Mouse (Mus musculus): Measurements from ENCODE around the gene Fscn3. TPM values are rescaled to one million over a fixed set of nuclear protein-coding genes. Genes with fewer than 3 reads are reported as not detected.
A peak's percentile ranks its signal among the peaks of the same experiment; 100 is the strongest.

The Fscn3 gene
- total and polyA plus RNA-seq, 2 experiments from 2014 or later: not detected

GRCm38 (mm10) chr6:28419673-28420072 is 7.9 kb upstream of the Fscn3 start:
- H3K4me3 ChIP-seq (ENCODE audit: low read length): no peak overlapping the region

GRCm38 (mm10) chr6:28420361-28420760 is 7.2 kb upstream of the Fscn3 start:
- DNase-seq (ENCODE audit: low spot score) (no peak), ATAC-seq (no peak)
- H3K4me3 ChIP-seq (ENCODE audit: low read length): peak overlapping the region; percentile 66
- no peak overlapping the region for H3K9ac ChIP-seq (replicated peaks; ENCODE audit: low read length)
- WGBS: 84% methylated on average over 17 of the region's 17 CpGs
- peaks cover 18% of the 10 kb centered on the region for H3K36me3 ChIP-seq (ENCODE audit: insufficient read depth, low read length)
- no peak overlapping the region for H3K27ac ChIP-seq
- H3K4me2 ChIP-seq (ENCODE audit: low read depth, low read length): peak overlapping the region; percentile 96
- no peak for TF ChIP-seq CTCF (IDR thresholded peaks at IDR 0.05; ENCODE audit: low read depth)
- H3K27me3 ChIP-seq (ENCODE audit: insufficient read depth, low read length): no peaks in the 10 kb centered on the region
- H3K4me1 ChIP-seq (ENCODE audit: insufficient read depth, low read length): peaks cover 30% of the 10 kb centered on the region
- H3K9me3 ChIP-seq (ENCODE audit: low read length): no peaks in the 10 kb centered on the region

More at GRCm38 (mm10) chr6:28419673-28420072, 7.9 kb upstream of the Fscn3 start:
- Histone ChIP-seq H3K4me2 (ENCODE audit: low read depth, low read length) (peak overlapping the region; percentile 96), H3K4me1 (ENCODE audit: insufficient read depth, low read length) (peaks cover 27% of the 10 kb centered on the region), H3K9ac (replicated peaks; ENCODE audit: low read length) (no peak overlapping the region), H3K27ac (no peak overlapping the region), H3K27me3 (ENCODE audit: insufficient read depth, low read length) (no peaks in the 10 kb centered on the region), H3K9me3 (ENCODE audit: low read length) (no peaks in the 10 kb centered on the region), H3K36me3 (ENCODE audit: insufficient read depth, low read length) (peaks cover 21% of the 10 kb centered on the region)
- no peak for DNase-seq (ENCODE audit: low spot score)
- ATAC-seq: no peak
- 61% methylated on average over 2 of the region's 2 CpGs for WGBS
- no peak for TF ChIP-seq CTCF (IDR thresholded peaks at IDR 0.05; ENCODE audit: low read depth)

DNA sequence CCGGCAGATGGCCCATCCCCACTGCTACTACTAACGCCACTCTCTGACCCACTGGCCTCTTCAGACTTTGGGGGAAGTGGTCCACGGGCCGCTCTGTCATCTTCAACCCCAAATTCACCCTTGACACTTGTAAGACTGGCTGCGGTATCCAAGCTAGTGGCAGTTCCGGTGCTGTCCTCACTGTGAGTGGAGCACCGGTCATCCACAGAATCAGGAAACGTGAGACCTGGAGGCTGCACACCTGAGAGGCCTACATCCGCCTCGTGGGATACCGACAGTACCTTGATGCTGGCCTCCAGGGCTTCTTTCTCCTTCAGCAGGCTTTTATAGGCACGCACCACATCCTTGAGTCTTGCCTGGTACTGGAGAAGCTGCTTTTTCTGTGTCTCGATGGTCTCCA is 6.7 kb upstream of the Fscn3 start:
- Histone ChIP-seq H3K9me3 (ENCODE audit: low read length) (no peaks in the 10 kb centered on the region), H3K27ac (no peak overlapping the region; the same call in 1 of the 2 replicates), H3K36me3 (ENCODE audit: insufficient read depth, low read length) (peaks cover 15% of the 10 kb centered on the region), H3K4me3 (ENCODE audit: low read length) (peak overlapping the region; percentile 66), H3K4me2 (ENCODE audit: low read depth, low read length) (peak overlapping the region; percentile 96), H3K27me3 (ENCODE audit: insufficient read depth, low read length) (no peaks in the 10 kb centered on the region), H3K9ac (replicated peaks; ENCODE audit: low read length) (peak overlapping the region; percentile 76), H3K4me1 (ENCODE audit: insufficient read depth, low read length) (peaks cover 30% of the 10 kb centered on the region)
- WGBS: 25% methylated on average over 13 of the region's 13 CpGs
- ATAC-seq (no peak), DNase-seq (ENCODE audit: low spot score) (no peak)
- TF ChIP-seq CTCF (IDR thresholded peaks at IDR 0.05; ENCODE audit: low read depth): no peak

DNA sequence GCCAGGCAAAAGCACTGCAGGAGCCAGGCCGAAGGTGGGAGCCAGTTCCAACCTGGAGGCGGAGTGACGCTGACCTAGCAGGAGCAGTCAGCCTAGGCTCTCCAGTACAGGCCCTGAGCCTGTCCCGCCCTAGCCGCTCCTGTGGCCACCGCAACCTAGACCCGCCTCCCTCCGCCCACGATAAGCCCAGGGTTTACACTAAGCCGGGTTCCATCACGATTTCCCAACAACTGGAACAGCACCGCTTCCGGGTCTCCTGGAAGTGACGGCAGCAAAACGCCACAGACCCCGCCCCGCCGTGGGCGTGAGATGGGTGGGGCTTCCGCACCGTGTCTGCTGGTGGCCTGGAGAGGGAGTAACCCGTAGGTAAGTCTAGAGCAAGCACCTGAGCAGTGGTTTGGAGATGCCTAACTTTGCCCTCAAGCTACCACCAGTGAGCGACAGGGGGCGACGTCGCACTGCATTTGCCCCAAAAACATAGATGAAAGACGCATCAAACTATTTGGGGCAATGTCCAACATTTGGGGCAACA is 6.1 kb upstream of the Fscn3 start:
- H3K4me1 ChIP-seq (ENCODE audit: insufficient read depth, low read length): peaks cover 30% of the 10 kb centered on the region
- H3K36me3 ChIP-seq (ENCODE audit: insufficient read depth, low read length): peaks cover 17% of the 10 kb centered on the region
- H3K4me2 ChIP-seq (ENCODE audit: low read depth, low read length): peak overlapping the region; percentile 96
- peak; percentile 96 for DNase-seq (ENCODE audit: low spot score)
- no peaks in the 10 kb centered on the region for H3K9me3 ChIP-seq (ENCODE audit: low read length)
- peak; percentile 91 for ATAC-seq
- H3K4me3 ChIP-seq (ENCODE audit: low read length): peak overlapping the region; percentile 66
- WGBS: under 1% methylated on average over 26 of the region's 27 CpGs
- TF ChIP-seq CTCF (IDR thresholded peaks at IDR 0.05; ENCODE audit: low read depth): peak; percentile 81
- H3K27ac ChIP-seq: peak overlapping the region; percentile 54; the same call in 1 of the 2 replicates
- H3K27me3 ChIP-seq (ENCODE audit: insufficient read depth, low read length): no peaks in the 10 kb centered on the region
- H3K9ac ChIP-seq (replicated peaks; ENCODE audit: low read length): peak overlapping the region; percentile 76

DNA sequence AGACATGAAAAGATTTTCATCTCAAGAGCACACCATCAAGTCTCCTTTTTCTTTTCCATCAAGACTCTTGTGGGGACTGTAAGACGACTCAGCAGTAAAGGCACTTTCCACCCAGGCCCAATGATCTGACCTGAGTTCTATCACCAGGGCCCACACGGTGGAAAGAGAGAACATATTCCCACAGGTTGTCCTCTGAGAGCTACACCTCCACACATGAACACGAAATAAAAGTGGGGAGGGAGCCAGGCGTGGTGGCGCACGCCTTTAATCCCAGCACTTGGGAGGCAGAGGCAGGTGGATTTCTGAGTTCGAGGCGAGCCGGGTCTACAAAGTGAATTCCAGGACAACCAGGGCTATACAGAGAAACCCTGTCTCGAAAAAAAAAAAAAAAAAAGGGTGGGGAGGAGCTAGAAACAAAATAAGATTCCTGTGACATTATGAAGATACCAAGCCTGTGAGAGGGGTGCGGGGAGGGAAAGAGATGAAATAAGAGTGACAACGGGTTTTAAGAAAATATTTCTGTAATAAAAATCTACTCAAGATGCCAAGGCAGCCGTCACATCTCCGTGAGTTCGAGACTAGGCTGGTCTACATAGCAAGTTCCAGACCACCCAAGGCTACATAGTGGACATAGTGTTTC is 4.8 kb upstream of the Fscn3 start:
- TF ChIP-seq CTCF (IDR thresholded peaks at IDR 0.05; ENCODE audit: low read depth): no peak
- peak overlapping the region; percentile 85; the same call in 1 of the 2 replicates for H3K27ac ChIP-seq
- peak overlapping the region; percentile 98; the same call in 1 of the 2 replicates for H3K9ac ChIP-seq (replicated peaks; ENCODE audit: low read length)
- no peak for ATAC-seq
- H3K4me3 ChIP-seq (ENCODE audit: low read length): peak overlapping the region; percentile 98
- H3K36me3 ChIP-seq (ENCODE audit: insufficient read depth, low read length): peaks cover 22% of the 10 kb centered on the region
- DNase-seq (ENCODE audit: low spot score): no peak
- peak overlapping the region; percentile 72 for H3K4me2 ChIP-seq (ENCODE audit: low read depth, low read length)
- H3K27me3 ChIP-seq (ENCODE audit: insufficient read depth, low read length): no peaks in the 10 kb centered on the region
- 72% methylated on average over 15 of the region's 15 CpGs for WGBS
- peaks cover 30% of the 10 kb centered on the region for H3K4me1 ChIP-seq (ENCODE audit: insufficient read depth, low read length)
- no peaks in the 10 kb centered on the region for H3K9me3 ChIP-seq (ENCODE audit: low read length)

- Histone ChIP-seq H3K27me3 (ENCODE audit: insufficient read depth, low read length) (no peaks in the 10 kb centered on the region), H3K9ac (replicated peaks; ENCODE audit: low read length) (peak within 1 kb of the TSS; percentile 98), H3K4me2 (ENCODE audit: low read depth, low read length) (peak within 1 kb of the TSS; percentile 72), H3K4me3 (ENCODE audit: low read length) (peak within 1 kb of the TSS; percentile 98), H3K4me1 (ENCODE audit: insufficient read depth, low read length) (peaks cover 30% of the 10 kb centered on the region), H3K27ac (peak within 1 kb of the TSS; percentile 85), H3K36me3 (ENCODE audit: insufficient read depth, low read length) (peaks cover 20% of the 10 kb centered on the region), H3K9me3 (ENCODE audit: low read length) (no peaks in the 10 kb centered on the region)
- TF ChIP-seq CTCF (IDR thresholded peaks at IDR 0.05; ENCODE audit: low read depth): no peak
- peak; percentile 95 for DNase-seq (ENCODE audit: low spot score)
- under 1% methylated on average over 23 of the region's 42 CpGs for WGBS
- ATAC-seq: peak; percentile 78
Measured at GRCm38 (mm10) chr6:28423313-28423712, 4.3 kb upstream of the Fscn3 start, which contains the start of gene Arf5. Gene Arf5 (plus strand): TSS chr6:28423560.
